Mouse (Mus musculus): ENCODE measurements around the gene Atp6v1g1.
A peak's percentile ranks its signal among the peaks of the same experiment; 100 is the strongest.

The Atp6v1g1 gene

GRCm38 (mm10) chr4:63553789-63554576 is 9.4 kb downstream of the Atp6v1g1 start:
- peaks cover 53% of the 10 kb centered on the region for H3K36me3 ChIP-seq (ENCODE audit: insufficient read depth, low read length)
- H3K9me3 ChIP-seq (ENCODE audit: low read length), result no peaks in the 10 kb centered on the region
- peaks cover 36% of the 10 kb centered on the region for H3K4me1 ChIP-seq (replicated peaks; ENCODE audit: low read depth, low read length)
- no peaks in the 10 kb centered on the region for H3K27me3 ChIP-seq (ENCODE audit: insufficient read depth, low read length)
- TF ChIP-seq POU5F1 (IDR thresholded peaks at IDR 0.05; ENCODE audit: borderline replicate concordance, low read length), result no peak
- no peak overlapping the region for H3K4me3 ChIP-seq (replicated peaks; ENCODE audit: low read length)

GRCm38 (mm10) chr4:63554616-63555015 is 10.0 kb downstream of the Atp6v1g1 start:
- 0 out of 2 replicates have a peak, but pooled peaks cover 2% of the 10 kb centered on the region for H3K27me3 ChIP-seq (ENCODE audit: insufficient read depth, low read length)
- H3K4me1 ChIP-seq (replicated peaks; ENCODE audit: low read depth, low read length), result peaks cover 42% of the 10 kb centered on the region
- H3K36me3 ChIP-seq (ENCODE audit: insufficient read depth, low read length), result peaks cover 47% of the 10 kb centered on the region
- H3K9me3 ChIP-seq (ENCODE audit: low read length), result no peaks in the 10 kb centered on the region
- H3K4me3 ChIP-seq (replicated peaks; ENCODE audit: low read length), result no peak overlapping the region
- TF ChIP-seq NANOG (IDR thresholded peaks at IDR 0.05; ENCODE audit: borderline replicate concordance, low read length) (no peak), POU5F1 (IDR thresholded peaks at IDR 0.05; ENCODE audit: borderline replicate concordance, low read length) (no peak), CTCF (conservative IDR thresholded peaks at IDR 0.05; ENCODE audit: low read length) (no peak)

GRCm38 (mm10) chr4:63555111-63555510 is 10.5 kb downstream of the Atp6v1g1 start:
- no peak for TF ChIP-seq POU5F1 (IDR thresholded peaks at IDR 0.05; ENCODE audit: borderline replicate concordance, low read length)
- TF ChIP-seq NANOG (IDR thresholded peaks at IDR 0.05; ENCODE audit: borderline replicate concordance, low read length), result no peak
- TF ChIP-seq CTCF (conservative IDR thresholded peaks at IDR 0.05; ENCODE audit: low read length), result no peak
- H3K36me3 ChIP-seq (ENCODE audit: insufficient read depth, low read length), result peaks cover 44% of the 10 kb centered on the region
- H3K4me3 ChIP-seq (replicated peaks; ENCODE audit: low read length), result no peak overlapping the region
- no peaks in the 10 kb centered on the region for H3K9me3 ChIP-seq (ENCODE audit: low read length)
- H3K4me1 ChIP-seq (replicated peaks; ENCODE audit: low read depth, low read length), result peaks cover 47% of the 10 kb centered on the region
- H3K27me3 ChIP-seq (ENCODE audit: insufficient read depth, low read length), result 0 out of 2 replicates have a peak, but pooled peaks cover 4% of the 10 kb centered on the region

- H3K4me3 ChIP-seq (replicated peaks; ENCODE audit: low read length), result 0 out of 2 replicates have a peak overlapping the region, but pooled peaks have one; percentile 86
- no peak for TF ChIP-seq POU5F1 (IDR thresholded peaks at IDR 0.05; ENCODE audit: borderline replicate concordance, low read length)
- H3K4me1 ChIP-seq (replicated peaks; ENCODE audit: low read depth, low read length), result peaks cover 62% of the 10 kb centered on the region
- no peaks in the 10 kb centered on the region for H3K9me3 ChIP-seq (ENCODE audit: low read length)
- H3K36me3 ChIP-seq (ENCODE audit: insufficient read depth, low read length), result peaks cover 32% of the 10 kb centered on the region
- 0 out of 2 replicates have a peak, but pooled peaks cover 4% of the 10 kb centered on the region for H3K27me3 ChIP-seq (ENCODE audit: insufficient read depth, low read length)
These were observed 12.1 kb downstream of the Atp6v1g1 start for GRCm38 (mm10) chr4:63556665-63557064.

GRCm38 (mm10) chr4:63557124-63558059 is 12.8 kb downstream of the Atp6v1g1 start:
- no peaks in the 10 kb centered on the region for H3K9me3 ChIP-seq (ENCODE audit: low read length)
- H3K36me3 ChIP-seq (ENCODE audit: insufficient read depth, low read length), result peaks cover 27% of the 10 kb centered on the region
- peaks cover 62% of the 10 kb centered on the region for H3K4me1 ChIP-seq (replicated peaks; ENCODE audit: low read depth, low read length)

GRCm38 (mm10) chr4:63558407-63559081 is 14.0 kb downstream of the Atp6v1g1 start, which contains the start of gene Tmem268:
Tmem268 (plus strand) TSS chr4:63558781.
- no peak for TF ChIP-seq NANOG (IDR thresholded peaks at IDR 0.05; ENCODE audit: borderline replicate concordance, low read length)
- TF ChIP-seq CTCF (conservative IDR thresholded peaks at IDR 0.05; ENCODE audit: low read length), result no peak
- no peak for TF ChIP-seq POU5F1 (IDR thresholded peaks at IDR 0.05; ENCODE audit: borderline replicate concordance, low read length)

More at GRCm38 (mm10) chr4:63557124-63558059, 12.8 kb downstream of the Atp6v1g1 start:
- peak; percentile 10; the same call in 1 of the 2 replicates for TF ChIP-seq NANOG (IDR thresholded peaks at IDR 0.05; ENCODE audit: borderline replicate concordance, low read length)
- TF ChIP-seq POU5F1 (IDR thresholded peaks at IDR 0.05; ENCODE audit: borderline replicate concordance, low read length), result no peak
- TF ChIP-seq CTCF (conservative IDR thresholded peaks at IDR 0.05; ENCODE audit: low read length), result no peak
- 0 out of 2 replicates have a peak, but pooled peaks cover 4% of the 10 kb centered on the region for H3K27me3 ChIP-seq (ENCODE audit: insufficient read depth, low read length)
- H3K4me3 ChIP-seq (replicated peaks; ENCODE audit: low read length), result peak overlapping the region; percentile 86

GRCm38 (mm10) chr4:63559127-63559697 is 14.6 kb downstream of the Atp6v1g1 start:
- TF ChIP-seq CTCF (conservative IDR thresholded peaks at IDR 0.05; ENCODE audit: low read length) (no peak), NANOG (IDR thresholded peaks at IDR 0.05; ENCODE audit: borderline replicate concordance, low read length) (no peak), POU5F1 (IDR thresholded peaks at IDR 0.05; ENCODE audit: borderline replicate concordance, low read length) (no peak)
- Histone ChIP-seq H3K4me3 (replicated peaks; ENCODE audit: low read length) (peak overlapping the region; percentile 86), H3K27me3 (ENCODE audit: insufficient read depth, low read length) (0 out of 2 replicates have a peak, but pooled peaks cover 4% of the 10 kb centered on the region), H3K36me3 (ENCODE audit: insufficient read depth, low read length) (peaks cover 28% of the 10 kb centered on the region), H3K9me3 (ENCODE audit: low read length) (no peaks in the 10 kb centered on the region), H3K4me1 (replicated peaks; ENCODE audit: low read depth, low read length) (peaks cover 62% of the 10 kb centered on the region)

More at GRCm38 (mm10) chr4:63558407-63559081, 14.0 kb downstream of the Atp6v1g1 start, which contains the start of gene Tmem268:
- Histone ChIP-seq H3K36me3 (ENCODE audit: insufficient read depth, low read length) (peaks cover 27% of the 10 kb centered on the region), H3K9me3 (ENCODE audit: low read length) (no peaks in the 10 kb centered on the region), H3K4me3 (replicated peaks; ENCODE audit: low read length) (peak within 1 kb of the TSS; percentile 86), H3K27me3 (ENCODE audit: insufficient read depth, low read length) (0 out of 2 replicates have a peak, but pooled peaks cover 4% of the 10 kb centered on the region), H3K4me1 (replicated peaks; ENCODE audit: low read depth, low read length) (peaks cover 62% of the 10 kb centered on the region)
